Mouse (Mus musculus) hindbrain, embryonic 14.5 days (tissue): ENCODE measurements around the gene Sac3d1. TPM values are rescaled to one million over a fixed set of nuclear protein-coding genes. Genes with fewer than 3 reads are reported as not detected.
A peak's percentile ranks its signal among the peaks of the same experiment; 100 is the strongest.

Experiments
- ATAC-seq: fragments of 200-750 bp; cut with Nextera tagmentation; 2 replicates; pipeline ENCODE4 v1.8.0; 2017; ENCODE audit warnings: moderate number of reproducible peaks, mild to moderate bottlenecking, moderate TSS enrichment, moderate library complexity; ENCODE audit not compliant: low FRiP score
- DNase-seq: peaks from one replicate; pipeline ENCODE4 v3.0.0-alpha.2; 2015; ENCODE audit warnings: low spot score
- H3K27ac ChIP-seq: fragments of 300-500 bp; sonication (generic); 2 replicates; pipeline ENCODE4 v1.5.1; 2014; ENCODE audit warnings: mild to moderate bottlenecking, moderate library complexity
- H3K27me3 ChIP-seq: fragments of 300-500 bp; sonication (generic); 2 replicates; pipeline ENCODE4 v1.6.1; 2014; ENCODE audit warnings: mild to moderate bottlenecking, low read length, mixed read lengths; ENCODE audit not compliant: control insufficient read depth, insufficient read depth
- H3K36me3 ChIP-seq: fragments of 300-500 bp; sonication (generic); replicated peaks from 2 replicates; pipeline ENCODE4 v1.6.1; 2014; ENCODE audit not compliant: control insufficient read depth, insufficient read depth
- H3K4me1 ChIP-seq: fragments of 300-500 bp; sonication (generic); replicated peaks from 2 replicates; pipeline ENCODE4 v1.6.1; 2014; ENCODE audit warnings: antibody characterized with exemption, low read length, mixed read lengths; ENCODE audit not compliant: control insufficient read depth, insufficient read depth
- H3K4me2 ChIP-seq: fragments of 300-500 bp; sonication (generic); replicated peaks from 2 replicates; pipeline ENCODE4 v1.6.1; 2014; ENCODE audit warnings: mild to moderate bottlenecking, moderate library complexity
- H3K4me3 ChIP-seq: fragments of 300-500 bp; sonication (generic); replicated peaks from 2 replicates; pipeline ENCODE4 v1.5.1; 2014; ENCODE audit warnings: mild to moderate bottlenecking, low read length
- H3K9ac ChIP-seq: fragments of 300-500 bp; sonication (generic); 2 replicates; pipeline ENCODE4 v1.6.1; 2014
- H3K9me3 ChIP-seq: fragments of 300-500 bp; sonication (generic); 2 replicates; pipeline ENCODE4 v1.6.1; 2016; ENCODE audit warnings: low read length; ENCODE audit not compliant: control insufficient read depth
- WGBS: fragments of 180-500 bp; shearing (Covaris S2); extraction: QIAGEN DNeasy Blood & Tissue Kit; methylation state at CpG from one replicate; pipeline ENCODE4 v1.1.7; 2014; 5-methylcytosine and 5-hydroxymethylcytosine counted together
- polyA plus RNA-seq: library from polyadenylated mRNA; unstranded; fragments of >200 nt; fragmentation: Nextera tagmentation; extraction: Ambion mirVana; gene quantifications from 2 replicates; pipeline ENCODE4 v1.2.1, GENCODE M21; 2014

Gene Sac3d1
- polyA plus RNA-seq, 1 experiment from 2014 or later: 51.3 TPM

DNA sequence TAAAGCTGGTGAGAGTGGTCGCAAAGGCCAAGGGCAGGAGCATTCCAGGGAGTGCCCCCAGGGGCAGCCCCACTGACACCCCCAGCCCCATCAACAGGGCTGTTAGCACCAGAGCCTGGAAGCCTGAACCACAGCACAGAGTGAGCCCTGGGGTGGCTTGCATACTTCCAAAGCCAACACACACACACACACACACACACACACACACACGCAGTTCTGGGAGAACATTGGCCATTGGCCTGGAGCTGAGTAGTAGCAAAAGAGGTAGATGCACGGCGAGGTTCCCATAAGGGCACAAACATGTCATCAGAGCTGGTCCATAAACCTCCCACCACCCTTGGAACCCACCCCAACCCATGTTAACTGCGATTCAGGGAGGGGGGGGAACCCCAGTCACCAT is 51.9 kb downstream of the Sac3d1 start:
- Histone ChIP-seq H3K4me2 (peak overlapping the region; percentile 95), H3K9me3 (no peaks in the 10 kb centered on the region), H3K36me3 (peaks cover 33% of the 10 kb centered on the region), H3K9ac (peak overlapping the region; percentile 83), H3K4me1 (peaks cover 32% of the 10 kb centered on the region), H3K27me3 (no peaks in the 10 kb centered on the region), H3K4me3 (peak overlapping the region; percentile 57), H3K27ac (peak overlapping the region; percentile 92)
- no peak for DNase-seq
- no peak for ATAC-seq
- 35% methylated on average over 5 of the region's 5 CpGs for WGBS

Other genes starting within 250 kb of the Sac3d1 start
- 11.3 and 13.1 TPM in 2 replicates for gene Frmd8, start 243.4 kb downstream of the Sac3d1 start, polyA plus RNA-seq
- 1.5 and 2.5 TPM in 2 replicates for gene Slc25a45, start 240.8 kb downstream of the Sac3d1 start, polyA plus RNA-seq
- gene Tigd3, start 224.5 kb downstream of the Sac3d1 start, polyA plus RNA-seq: 6.1 and 9.4 TPM in 2 replicates
- gene Dpf2, start 205.6 kb downstream of the Sac3d1 start, polyA plus RNA-seq: 88.2 and 94.7 TPM in 2 replicates
- 16.9 and 18.5 TPM in 2 replicates for gene Cdc42ep2, start 193.8 kb downstream of the Sac3d1 start, polyA plus RNA-seq
- 22.2 and 24.2 TPM in 2 replicates for gene Pola2, start 154.4 kb downstream of the Sac3d1 start, polyA plus RNA-seq
- not detected in 2 replicates for gene Slc22a20, start 132.5 kb downstream of the Sac3d1 start, polyA plus RNA-seq
- 5.4 and 6.5 TPM in 2 replicates for gene Capn1, start 102.8 kb downstream of the Sac3d1 start, polyA plus RNA-seq
- gene Syvn1, start 72.1 kb downstream of the Sac3d1 start, polyA plus RNA-seq: 28.7 and 32.9 TPM in 2 replicates
- 64.2 and 64.5 TPM in 2 replicates for gene Mrpl49, start 60.9 kb downstream of the Sac3d1 start, polyA plus RNA-seq
- gene Fau, start 60.8 kb downstream of the Sac3d1 start, polyA plus RNA-seq: 537 and 672 TPM in 2 replicates
- 35.3 and 36.3 TPM in 2 replicates for gene Znhit2, start 57.5 kb downstream of the Sac3d1 start, polyA plus RNA-seq
- gene Tm7sf2, start 50.3 kb downstream of the Sac3d1 start, polyA plus RNA-seq: 58.9 and 59.8 TPM in 2 replicates
- gene Vps51, start 41.4 kb downstream of the Sac3d1 start, polyA plus RNA-seq: 71.7 and 74.2 TPM in 2 replicates
- gene Tmem262, start 38.6 kb downstream of the Sac3d1 start, polyA plus RNA-seq: not detected in 2 replicates
- 1.0 and 1.2 TPM in 2 replicates for gene Gm28374, start 36.4 kb downstream of the Sac3d1 start, polyA plus RNA-seq
- gene Zfpl1, start 33.7 kb downstream of the Sac3d1 start, polyA plus RNA-seq: 75.1 and 75.4 TPM in 2 replicates
- gene Cdca5, start 33.7 kb downstream of the Sac3d1 start, polyA plus RNA-seq: 6.3 and 6.8 TPM in 2 replicates
- gene AC131692.1, start 24.2 kb downstream of the Sac3d1 start, polyA plus RNA-seq: not detected in 2 replicates
- gene Naaladl1, start 12.9 kb downstream of the Sac3d1 start, polyA plus RNA-seq: 0.52 and 0.59 TPM in 2 replicates
- 59.6 and 60.8 TPM in 2 replicates for gene Snx15, start 9.7 kb upstream of the Sac3d1 start, polyA plus RNA-seq
- not detected in 2 replicates for gene Batf2, start 22.3 kb upstream of the Sac3d1 start, polyA plus RNA-seq
- gene Arl2, start 22.9 kb upstream of the Sac3d1 start, polyA plus RNA-seq: 114 and 117 TPM in 2 replicates
- gene Majin, start 65.7 kb upstream of the Sac3d1 start, polyA plus RNA-seq: not detected in 2 replicates
- gene Gpha2, start 107.7 kb upstream of the Sac3d1 start, polyA plus RNA-seq: not detected in 2 replicates
- gene Ppp2r5b, start 117.2 kb upstream of the Sac3d1 start, polyA plus RNA-seq: 140 and 158 TPM in 2 replicates
- gene Atg2a, start 123.0 kb upstream of the Sac3d1 start, polyA plus RNA-seq: 14.5 and 14.8 TPM in 2 replicates
- gene Ehd1, start 158.1 kb upstream of the Sac3d1 start, polyA plus RNA-seq: 80.0 and 84.9 TPM in 2 replicates
- 0.56 and 0.63 TPM in 2 replicates for gene Cdc42bpg, start 187.8 kb upstream of the Sac3d1 start, polyA plus RNA-seq
- 46.7 and 51.5 TPM in 2 replicates for gene Men1, start 216.3 kb upstream of the Sac3d1 start, polyA plus RNA-seq
- 12.4 and 15.4 TPM in 2 replicates for gene Map4k2, start 222.5 kb upstream of the Sac3d1 start, polyA plus RNA-seq
- 103 and 112 TPM in 2 replicates for gene Sf1, start 245.0 kb upstream of the Sac3d1 start, polyA plus RNA-seq